Mouse (Mus musculus): Measurements from ENCODE around the gene Cdk7. TPM values are rescaled to one million over a fixed set of nuclear protein-coding genes. Genes with fewer than 3 reads are reported as not detected.
"Not testable (repeated sequence)": the region's sequence is repeated elsewhere in the genome, so short reads cannot be mapped to it uniquely, and the experiment has no call there.

The Cdk7 gene
- 10 to 100 TPM; 35.3 to 40.0 TPM for total RNA-seq (2021)
- long read RNA-seq, experiment 1, transcript Cdk7-201 (12 exons, 1,988 nt): major isoform, 21 of 25 reads
- long read RNA-seq, experiment 1, partial matches to known transcripts: 0 of 25 reads
- long read RNA-seq, experiment 1, other reads (novel, unspliced or antisense): 4 of 25 reads
- long read RNA-seq, experiment 2, transcript Cdk7-201 (12 exons, 1,988 nt): major isoform, 6 of 12 reads
- long read RNA-seq, experiment 2, partial matches to known transcripts: 0 of 12 reads
- long read RNA-seq, experiment 2, other reads (novel, unspliced or antisense): 5 of 12 reads

DNA sequence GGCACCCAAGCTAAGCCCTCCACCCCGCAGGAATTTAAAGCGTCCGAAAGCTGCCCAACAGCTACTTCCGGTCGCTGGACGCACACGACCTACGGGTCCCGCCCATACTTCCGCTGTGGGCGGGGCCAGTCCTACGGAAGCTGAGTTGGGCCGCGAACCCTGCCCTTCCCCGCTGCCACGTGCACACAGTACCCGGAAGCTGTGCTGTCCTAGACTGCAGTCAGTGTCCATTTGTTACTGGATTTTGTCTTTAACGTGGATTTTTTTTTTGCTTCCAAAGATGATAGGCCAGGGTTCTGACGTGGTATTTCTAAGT is at the start of gene Cdk7:
Gene Cdk7 (minus strand): TSS at position 79 of the 316 bp plus-strand sequence.
- peak; percentile 93 to 94 for DNase-seq (ENCODE audit: low spot score in 2 of 2)

DNA sequence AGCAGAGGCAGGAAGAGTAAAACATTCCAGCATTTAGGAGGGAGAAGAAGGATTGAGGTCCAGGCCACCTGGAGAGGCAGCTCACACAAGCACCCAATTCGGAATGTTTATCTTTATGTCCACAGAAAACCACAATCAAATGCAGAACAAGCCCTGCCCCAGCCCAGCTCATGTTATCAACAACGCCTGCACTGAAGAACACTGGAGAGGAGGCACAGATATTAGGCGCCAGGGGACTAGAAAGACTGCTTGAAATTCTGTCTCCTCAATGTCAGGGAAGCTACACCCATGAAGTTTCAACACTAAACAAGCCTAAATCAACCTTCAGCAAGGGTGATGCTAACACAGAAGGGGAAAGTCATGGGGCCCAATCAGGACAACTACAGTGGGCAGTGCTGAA is 46.8 kb upstream of the Cdk7 start:
- DNase-seq (ENCODE audit: low spot score in 2 of 2): no peak

DNA sequence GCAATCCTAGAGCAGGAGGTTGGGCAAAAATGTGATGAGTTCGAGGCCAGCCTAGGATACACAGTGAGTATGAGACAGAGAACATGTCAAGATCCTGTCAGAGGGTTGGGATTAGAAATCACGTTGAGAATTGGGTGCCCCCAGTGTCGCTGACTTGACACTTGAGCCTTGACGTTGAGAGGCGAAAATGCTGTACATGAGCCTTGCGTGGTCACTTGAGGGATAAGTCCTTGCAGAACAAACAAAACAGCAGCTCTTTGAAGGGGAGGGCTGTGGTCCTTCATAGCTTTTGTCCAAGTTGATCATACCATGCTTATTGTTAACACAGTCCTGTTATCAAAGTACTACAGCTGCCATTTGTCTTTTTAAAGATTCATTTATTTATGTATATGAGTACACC is 46.0 kb upstream of the Cdk7 start:
- no peak for DNase-seq (ENCODE audit: low spot score in 2 of 2)

DNA sequence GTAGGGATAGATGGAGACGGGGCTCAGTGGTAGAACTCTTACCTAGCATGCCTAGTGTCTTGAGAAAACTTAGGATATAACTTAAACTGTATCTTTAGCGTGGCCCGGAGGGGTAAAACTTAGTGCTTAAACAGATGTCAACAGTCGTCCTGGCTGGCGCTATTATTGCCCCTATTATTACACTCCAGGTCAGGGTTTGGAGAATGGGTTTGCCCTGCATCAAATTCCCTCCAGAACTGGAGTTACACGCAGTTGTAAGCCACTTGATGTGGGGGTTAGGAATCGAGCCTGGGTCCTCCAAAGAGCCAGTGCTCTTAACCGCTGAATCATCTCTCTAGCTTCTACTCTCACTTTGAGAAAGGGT is 45.3 kb upstream of the Cdk7 start:
- no peak for DNase-seq (ENCODE audit: low spot score in 2 of 2)

DNA sequence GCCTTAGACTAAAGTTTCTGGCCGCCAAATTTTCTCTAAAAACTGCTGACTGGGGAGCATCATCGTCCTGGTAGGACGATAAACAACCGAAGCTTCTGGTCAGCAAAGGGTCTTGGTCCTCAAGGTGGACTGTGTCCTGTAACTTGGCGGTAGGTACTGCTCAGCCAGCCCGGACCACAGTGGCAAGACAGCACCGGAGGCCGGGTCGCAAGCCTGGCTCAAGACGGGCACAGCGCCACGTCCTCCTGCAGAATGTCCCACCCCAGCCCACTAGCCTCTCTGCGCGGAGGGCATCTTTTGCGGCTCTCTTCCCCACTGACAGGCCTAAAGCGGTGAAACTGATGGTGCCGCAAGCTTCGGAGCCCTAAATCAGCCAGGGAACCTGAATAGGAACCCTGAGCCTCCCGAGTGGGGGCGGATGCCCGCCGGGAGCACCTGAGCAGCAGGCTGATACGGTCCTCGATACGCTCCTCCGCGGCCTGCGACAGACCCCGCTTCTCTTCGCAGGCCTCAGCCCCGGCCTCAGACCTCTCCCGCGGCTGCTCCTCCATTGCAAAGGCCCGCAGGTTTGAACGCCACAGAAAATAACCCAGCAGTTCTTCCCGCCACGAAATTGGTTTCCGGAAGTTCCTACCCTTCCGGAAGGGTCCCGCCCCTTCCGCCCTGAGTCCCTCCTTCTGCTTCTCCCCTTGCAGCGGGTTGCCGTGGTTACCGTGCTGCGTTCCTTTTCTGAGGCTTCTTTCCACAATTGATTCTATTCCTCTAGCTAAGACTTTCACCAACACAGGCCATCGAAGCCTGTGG is 44.7 kb upstream of the Cdk7 start, which contains the start of gene Cenph:
Gene Cenph (minus strand): TSS at position 648 of the 804 bp plus-strand sequence.
- DNase-seq (ENCODE audit: low spot score in 2 of 2): peak; percentile 73 to 82

DNA sequence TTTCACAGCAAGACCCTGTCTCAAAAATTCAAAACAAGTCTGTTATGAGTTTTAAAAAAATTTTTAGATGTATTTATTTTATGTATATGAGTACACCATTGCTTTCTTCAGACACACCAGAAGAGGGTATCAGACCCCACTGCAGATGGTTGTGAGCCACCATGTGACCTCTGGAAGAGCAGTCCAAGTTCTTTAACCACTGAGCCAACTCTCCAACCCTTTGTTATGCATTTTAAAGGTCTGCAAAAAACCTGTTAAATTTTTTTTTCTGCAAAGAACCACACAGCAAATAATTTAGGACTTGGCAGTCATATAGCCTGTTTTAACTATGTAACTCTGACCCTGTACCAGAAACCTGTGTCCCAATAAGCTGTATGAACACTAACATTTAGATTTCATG is 44.0 kb upstream of the Cdk7 start:
- no peak for DNase-seq (ENCODE audit: low spot score in 2 of 2)

DNA sequence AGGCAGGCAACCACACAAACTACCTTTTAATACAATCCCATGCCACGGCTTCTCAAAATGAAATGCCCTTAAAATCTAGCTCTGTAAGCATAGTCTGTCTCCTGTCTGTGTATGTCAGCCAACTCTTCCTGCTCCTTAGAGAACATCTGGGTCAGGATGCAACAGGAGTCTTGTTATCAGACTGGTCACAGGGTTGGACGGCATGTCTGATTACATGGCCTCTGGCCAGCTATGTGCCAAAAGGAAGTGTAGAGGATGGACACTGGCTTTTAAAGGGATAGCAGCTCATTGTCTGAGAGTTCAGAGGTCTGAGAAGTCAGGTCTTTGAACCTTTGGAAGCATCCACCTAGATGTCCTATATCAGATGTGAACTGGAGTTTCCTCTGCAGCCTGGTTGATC is 24.6 kb upstream of the Cdk7 start:
- no peak for DNase-seq (ENCODE audit: low spot score in 2 of 2)

DNA sequence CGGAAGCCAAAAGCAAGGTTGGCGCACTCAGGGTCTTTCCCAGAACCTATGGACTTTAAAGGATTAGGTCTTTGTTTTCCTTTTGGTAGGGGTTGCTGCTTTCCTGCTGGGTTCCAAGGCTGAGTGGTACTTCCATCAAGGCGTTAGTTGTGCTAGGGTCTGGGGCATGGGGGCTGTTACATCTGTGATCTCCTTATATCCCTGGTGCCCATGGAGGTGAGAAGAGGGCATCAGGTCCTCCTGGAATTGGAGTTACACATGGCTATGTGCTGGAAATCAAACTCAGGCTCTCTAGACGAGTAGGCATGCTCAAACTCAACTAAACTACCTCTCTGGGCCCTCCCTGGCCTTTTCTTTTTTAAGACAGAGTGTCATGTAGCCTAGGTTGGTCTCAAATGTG is 23.4 kb upstream of the Cdk7 start:
- no peak for DNase-seq (ENCODE audit: low spot score in 2 of 2)

DNA sequence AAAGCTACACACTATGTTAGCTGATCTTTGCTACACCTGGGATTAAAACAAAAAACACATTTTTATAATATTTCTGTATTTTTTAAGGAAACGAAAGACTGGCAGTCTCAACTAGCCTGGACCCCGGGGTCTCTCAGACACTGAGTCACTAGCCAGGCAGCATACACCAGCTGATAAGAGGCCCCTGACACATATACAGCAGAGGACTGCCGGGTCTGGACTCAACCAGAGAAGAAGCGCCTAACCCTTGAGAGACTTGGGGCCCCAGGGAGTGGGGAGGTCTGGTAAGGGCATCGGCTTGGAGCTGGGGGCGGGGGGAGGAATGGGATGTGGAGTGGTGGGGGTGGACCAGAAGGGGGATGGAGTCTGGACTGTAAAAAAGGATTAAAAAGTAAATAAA is 22.3 kb upstream of the Cdk7 start:
- DNase-seq (ENCODE audit: low spot score in 2 of 2): no peak

DNA sequence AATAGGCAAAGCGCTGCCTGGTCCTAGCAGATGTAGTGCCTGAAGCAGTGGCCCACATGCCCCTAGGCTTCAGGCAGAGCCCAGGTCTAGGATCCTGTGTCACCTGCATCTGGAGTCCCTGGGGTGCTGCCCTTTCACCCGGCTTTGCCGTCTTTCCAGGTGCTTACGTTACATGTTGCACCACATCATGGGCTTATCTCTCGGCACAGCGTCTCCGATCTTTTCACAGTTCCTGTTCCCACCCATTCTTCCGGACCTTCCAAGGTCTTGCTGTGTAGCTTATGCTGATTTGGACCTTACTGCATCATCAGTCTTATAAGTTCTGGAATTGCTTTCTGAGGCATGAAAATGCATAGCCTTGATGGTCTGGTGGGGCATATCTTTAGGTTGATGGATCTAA is 21.8 kb upstream of the Cdk7 start:
- no peak for DNase-seq (ENCODE audit: low spot score in 2 of 2)

DNA sequence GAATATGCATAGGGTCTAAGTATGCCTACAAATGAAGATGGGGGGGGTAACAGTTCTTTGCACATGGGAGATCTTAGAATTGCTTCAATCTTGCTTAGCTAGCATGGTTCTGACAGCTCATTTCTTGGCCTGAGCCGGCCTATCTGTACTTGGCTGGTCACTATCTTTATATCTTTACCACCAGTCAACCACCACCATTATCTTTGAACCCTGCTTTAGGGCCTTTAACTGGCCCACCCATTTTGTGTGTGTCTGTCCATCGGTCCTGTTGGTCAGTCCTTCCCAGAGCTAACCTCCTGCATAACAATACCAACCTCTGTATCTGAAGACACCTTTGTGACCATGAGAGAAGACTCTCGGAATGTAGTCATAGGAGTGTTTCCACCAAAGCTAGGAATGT is 20.7 kb upstream of the Cdk7 start:
- DNase-seq (ENCODE audit: low spot score in 2 of 2): no peak

DNA sequence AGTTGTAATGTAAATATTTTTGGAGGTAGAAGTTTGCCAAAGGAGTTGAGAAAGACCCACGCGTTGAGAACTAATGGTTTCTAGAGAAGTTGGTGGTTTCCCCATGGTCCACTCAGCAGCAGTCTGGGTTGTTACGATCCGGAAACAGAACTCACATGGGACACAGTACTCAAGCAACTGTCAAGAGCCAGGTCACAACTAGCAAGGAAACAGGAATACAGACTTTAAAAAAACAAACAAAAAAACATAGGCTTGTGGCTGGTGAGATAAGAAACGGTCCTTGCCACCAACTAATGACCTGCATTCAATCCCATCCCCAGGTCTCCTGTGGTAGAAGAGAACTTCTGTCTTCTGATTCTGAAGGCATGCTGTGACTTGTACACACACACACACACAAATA is 20.1 kb upstream of the Cdk7 start:
- DNase-seq (ENCODE audit: low spot score in 2 of 2): no peak

DNA sequence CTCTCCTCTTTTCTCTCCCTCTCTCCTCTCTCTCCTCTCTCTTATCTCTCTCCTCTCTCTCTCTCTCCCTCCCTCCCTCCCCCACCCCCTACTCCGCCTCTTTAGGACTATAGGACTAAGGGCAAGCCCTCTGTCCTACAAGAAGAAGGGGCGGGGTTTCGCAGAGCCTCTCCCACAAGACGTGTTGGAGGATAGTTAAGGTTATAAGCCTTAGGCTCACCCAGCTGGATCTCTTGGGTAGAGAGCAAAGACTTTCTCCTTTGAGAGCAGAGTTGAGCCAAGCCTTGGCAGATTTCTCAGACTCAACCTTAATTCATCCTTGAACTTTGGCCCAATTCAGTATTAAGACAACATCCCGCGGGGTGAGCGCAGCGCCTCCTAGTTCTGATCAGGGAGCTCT is 17.9 kb upstream of the Cdk7 start:
- DNase-seq (ENCODE audit: low spot score in 2 of 2): no peak

DNA sequence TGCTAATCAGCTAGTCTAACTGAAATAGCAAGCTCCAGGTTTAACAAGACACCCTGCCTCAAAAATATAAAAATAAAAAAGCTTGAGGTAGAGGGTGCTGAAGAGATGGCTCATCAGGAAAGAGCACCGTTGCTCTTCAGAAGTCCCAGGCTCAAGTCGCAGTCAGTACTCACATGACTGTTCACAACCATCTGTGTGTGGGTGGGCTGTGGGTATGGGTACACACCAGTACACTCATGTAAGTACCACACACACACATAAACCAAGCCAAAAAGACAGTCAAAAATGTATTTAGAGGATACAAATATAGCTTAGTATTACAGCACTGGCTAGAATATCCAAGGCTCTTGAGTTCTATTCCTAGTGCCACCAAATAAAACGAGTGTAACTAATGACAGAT is 15.4 kb upstream of the Cdk7 start:
- DNase-seq (ENCODE audit: low spot score in 2 of 2): peak; percentile 61 to 63

DNA sequence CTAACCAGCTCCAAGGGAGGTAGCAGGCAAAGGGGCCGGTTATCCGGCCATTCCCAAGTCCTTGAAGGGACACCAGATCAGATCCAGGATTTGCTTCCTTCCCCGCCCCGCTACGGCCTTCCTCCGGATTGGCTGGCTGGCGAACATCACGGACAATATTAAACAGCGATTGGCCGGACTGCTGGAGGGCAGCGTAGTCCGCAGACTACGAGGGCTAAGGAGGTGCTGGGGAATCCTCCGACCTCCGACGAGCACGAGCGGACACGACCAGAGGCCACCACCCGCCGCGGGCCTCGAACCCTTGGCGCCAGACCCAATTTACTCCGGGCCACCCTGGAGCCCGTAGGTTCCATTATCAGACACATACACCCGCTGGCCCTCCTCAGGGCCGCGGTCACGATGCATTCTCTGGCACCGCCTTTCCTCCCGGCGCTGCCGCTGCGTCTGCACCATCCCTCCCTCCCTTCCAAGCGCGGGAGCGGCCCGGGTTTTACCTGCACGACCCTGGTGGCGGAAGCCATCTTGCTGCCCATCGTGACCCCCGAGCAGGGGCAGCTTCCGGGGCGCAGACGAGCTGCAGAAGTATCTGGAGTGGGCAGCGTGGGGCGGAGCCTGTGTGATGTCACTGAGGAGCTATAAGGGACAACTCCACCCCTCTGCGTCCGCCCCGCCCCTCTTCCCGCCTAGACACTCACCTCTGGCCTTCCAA is 13.5 kb upstream of the Cdk7 start, which contains the start of gene Mrps36:
Gene Mrps36 (minus strand): TSS at position 624 of the 709 bp plus-strand sequence.
- peak; percentile 89 to 92 for DNase-seq (ENCODE audit: low spot score in 2 of 2)

DNA sequence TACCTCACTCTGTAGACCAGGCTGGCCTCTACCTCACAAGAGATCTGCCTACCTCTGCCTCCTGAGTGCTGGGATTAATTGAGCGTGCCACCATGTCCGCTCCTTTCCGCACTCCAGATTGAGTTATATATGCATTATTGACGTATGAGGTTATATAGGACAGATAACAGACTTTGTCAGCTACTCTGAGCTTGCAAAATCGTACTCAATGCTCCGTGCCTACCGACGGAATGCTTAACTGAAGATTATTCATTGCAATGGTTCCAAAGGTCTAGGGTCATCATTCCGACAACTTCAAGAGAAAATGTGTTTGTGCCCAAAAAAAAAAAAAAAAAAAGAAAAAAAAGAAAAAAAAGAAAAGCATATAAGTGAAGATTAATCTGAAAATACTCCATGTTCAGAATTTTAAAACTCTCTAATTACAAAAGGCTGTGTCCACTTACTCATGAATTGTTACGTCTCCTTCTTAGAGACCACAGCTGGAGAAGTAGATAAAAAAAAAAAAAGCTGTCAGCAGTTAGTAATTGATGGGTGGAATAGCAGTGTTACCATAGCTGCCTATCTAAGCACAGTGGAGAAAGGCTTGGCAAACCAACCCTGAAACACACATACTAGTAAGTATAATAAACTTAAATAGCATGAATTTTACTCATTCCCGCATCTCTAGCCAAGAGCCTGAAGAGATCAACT is 12.8 kb upstream of the Cdk7 start:
- no peak for DNase-seq (ENCODE audit: low spot score in 2 of 2)

DNA sequence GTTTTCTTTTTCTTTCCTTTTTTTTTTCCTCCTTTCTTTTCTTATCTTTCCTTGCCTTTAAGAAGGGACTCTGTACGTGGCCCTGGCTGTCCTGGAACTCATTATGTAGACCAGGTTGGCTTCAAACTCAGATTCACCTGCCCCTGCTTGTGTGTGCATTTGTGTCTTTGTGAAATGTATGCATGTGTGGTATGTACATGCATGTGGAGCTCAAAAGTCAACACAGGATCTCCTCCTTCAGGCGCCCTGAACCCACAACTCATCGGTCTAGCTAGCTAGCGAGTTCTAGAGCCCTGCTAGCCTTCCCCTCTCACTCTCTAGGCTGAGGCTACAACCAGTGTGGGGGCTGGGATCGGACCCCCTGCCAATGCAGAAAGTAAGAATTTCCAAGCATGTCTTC is 12.1 kb upstream of the Cdk7 start:
- no peak for DNase-seq (ENCODE audit: low spot score in 2 of 2)

DNA sequence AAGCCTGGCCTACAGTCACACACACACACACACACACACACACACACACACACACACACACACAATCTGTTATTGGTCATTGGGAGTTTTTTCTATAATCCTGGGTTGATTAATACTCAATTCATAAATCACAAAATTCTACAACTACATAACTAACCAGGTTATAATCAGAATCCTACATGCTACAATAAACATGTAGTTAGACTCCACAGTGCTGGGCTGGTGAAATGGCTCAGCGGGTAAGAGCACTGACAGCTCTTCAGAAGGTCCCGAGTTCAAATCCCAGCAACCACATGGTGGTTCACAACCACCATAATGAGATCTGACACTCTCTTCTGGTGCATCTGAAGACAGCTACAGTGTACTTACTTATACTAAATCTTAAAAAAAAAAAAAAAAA is 2.0 kb upstream of the Cdk7 start:
- DNase-seq (ENCODE audit: low spot score in 2 of 2): no peak

DNA sequence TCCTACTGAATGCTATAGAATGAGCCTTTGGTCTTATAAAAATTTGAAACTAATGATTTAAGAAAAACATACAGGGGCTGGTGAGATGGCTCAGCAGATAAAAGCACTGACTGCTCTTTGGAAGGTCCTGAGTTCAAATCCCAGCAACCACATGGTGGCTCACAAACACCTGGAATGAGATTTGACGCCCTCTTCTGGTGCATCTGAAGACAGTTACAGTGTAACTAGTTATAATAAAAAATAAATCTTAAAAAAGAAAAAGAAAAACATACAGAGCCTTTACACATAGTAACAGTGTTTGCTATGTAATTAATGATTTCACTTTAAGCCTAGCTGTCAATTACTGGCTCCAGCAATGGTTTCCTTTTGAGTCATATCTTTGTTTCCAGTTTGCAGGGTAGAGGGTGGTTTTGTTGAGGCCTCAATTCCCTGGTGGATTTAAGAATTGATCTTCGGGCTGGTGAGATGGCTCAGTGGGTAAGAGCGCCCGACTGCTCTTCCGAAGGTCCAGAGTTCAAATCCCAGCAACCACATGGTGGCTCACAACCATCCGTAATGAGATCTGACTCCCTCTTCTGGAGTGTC is 815 bp upstream of the Cdk7 start:
- not testable (repeated sequence) for DNase-seq (ENCODE audit: low spot score in 2 of 2)

DNA sequence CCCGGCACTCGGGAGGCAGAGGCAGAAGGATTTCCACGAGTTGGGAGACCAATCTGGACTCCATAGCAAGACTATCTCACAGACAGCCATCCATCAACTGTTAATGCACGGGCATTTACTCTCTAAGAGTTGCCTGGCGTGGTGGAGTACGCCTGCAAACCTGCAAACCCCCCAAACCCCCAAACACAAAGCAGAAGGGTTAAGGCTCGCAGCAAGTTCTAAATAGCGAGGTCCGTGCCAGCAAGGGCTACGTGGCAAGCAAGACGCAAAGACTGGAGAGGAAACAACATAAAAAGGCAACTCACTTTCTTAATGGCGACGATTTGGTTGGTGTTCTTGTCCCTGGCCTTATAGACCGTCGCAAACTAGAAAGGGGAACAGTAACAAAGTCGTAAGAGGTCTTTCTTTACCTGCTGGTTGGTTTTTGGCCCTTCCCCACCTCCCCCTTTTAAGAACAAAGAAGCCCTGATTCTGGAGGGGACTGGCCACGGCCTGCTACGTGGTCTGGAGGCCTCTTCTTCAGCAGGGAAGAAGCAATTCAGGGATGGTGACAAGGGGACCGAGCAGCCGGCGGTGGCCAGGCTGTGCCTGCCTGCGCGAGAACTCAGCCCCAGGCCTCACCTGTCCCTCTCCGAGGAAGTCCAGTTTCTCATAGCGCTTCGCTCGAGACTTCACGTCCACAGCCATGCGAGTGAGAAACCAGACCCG is 432 bp downstream of the Cdk7 start:
- DNase-seq (ENCODE audit: low spot score in 2 of 2): no peak

DNA sequence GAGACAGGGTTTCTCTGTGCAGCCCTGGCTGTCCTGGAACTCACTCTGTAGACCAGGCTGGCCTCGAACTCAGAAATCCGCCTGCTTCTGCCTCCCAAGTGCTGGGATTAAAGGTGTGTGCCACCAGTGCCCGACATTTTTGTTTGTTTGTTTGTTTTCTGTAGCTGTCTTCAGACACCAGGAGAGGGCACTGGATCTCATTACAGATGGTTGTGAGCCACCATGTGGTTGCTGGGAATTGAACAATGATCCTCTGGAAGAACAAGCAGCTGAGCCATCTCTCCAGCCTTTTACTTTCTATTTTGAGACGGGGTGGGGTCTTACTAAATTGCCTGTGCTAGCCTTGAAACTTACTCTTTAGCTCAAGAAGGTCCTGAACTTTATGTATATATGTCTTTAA is 2.2 kb downstream of the Cdk7 start:
- not testable (repeated sequence) for DNase-seq (ENCODE audit: low spot score in 2 of 2)
